In the genomic region with DNA sequence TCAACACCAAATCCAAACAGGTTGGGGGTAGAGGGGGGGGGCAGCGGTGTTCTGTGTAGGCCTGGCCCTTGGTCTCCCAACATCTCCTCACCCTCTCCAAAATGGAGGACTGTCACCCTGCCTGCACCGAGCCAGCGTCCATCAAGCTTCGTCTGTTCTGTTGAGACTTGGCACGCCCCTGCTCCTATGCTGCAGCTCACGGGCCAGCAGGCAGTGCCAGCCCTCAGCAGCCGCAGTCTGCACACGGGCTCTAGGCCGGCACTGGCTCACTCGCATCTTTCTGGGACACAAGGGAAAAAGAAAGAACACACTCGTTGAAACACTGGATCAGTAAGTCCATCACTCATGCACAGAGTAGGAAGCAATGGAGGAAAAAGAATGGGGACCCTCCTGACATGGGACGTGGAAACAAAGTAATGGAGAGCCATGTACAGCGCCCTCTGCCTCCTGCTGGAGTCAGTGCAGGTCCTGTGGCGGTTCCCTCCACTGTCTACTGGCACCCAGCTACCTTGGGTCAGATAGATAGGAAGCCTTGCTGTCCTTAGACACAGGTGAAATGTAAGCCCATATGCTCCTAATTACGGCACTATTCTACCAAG, we compare ENCODE assay signal across 13 mouse cellular contexts.
DNase-seq lines count a peak whose midpoint lies in the region; ATAC-seq lines count a peak whose summit lies in the region.
"Had no signal": no experiment of that assay in that cellular context is flagged by ENCODE, and none has a peak within 500 bp of the region (broad histone marks: within the 10 kb centered on the region; RNA-seq: fewer than 3 reads in every experiment).

No protein-coding gene starts in this region.

- WGBS in heart, embryonic 10.5 days: 81% methylated on average over 15 of the region's 15 CpGs
- WGBS in midbrain, embryonic 15.5 days: 75% methylated on average over 15 of the region's 15 CpGs
- WGBS in midbrain, embryonic 16.5 days: 85% methylated on average over 15 of the region's 15 CpGs

- peak; percentile 51; the same call in 1 of the 2 replicates for ATAC-seq in midbrain, embryonic 15.5 days (replicated peaks)
- no peak for ATAC-seq in midbrain, embryonic 16.5 days
- 0 out of 2 replicates have a peak, but pooled peaks have one; percentile 3 for ATAC-seq in neutrophil, adult 5-6 weeks (ENCODE audit: extremely low read depth, insufficient number of reproducible peaks, low FRiP score, poor library complexity, severe bottlenecking)
- ATAC-seq in erythroblast, adult 5-6 weeks (replicated peaks; ENCODE audit: low FRiP score, poor library complexity, severe bottlenecking): no peak

- 0 out of 2 replicates have a peak overlapping the region, but pooled peaks have one; percentile 8 for H3K27ac ChIP-seq in heart, embryonic 10.5 days
- H3K27ac ChIP-seq in midbrain, embryonic 15.5 days: no peak overlapping the region
- no peak overlapping the region for H3K27ac ChIP-seq in midbrain, embryonic 16.5 days (ENCODE audit: low read length)
- H3K27ac ChIP-seq: liver, embryonic 15.5 days; neural tube, embryonic 13.5 days had no signal

- peak; percentile 42 for DNase-seq in heart, embryonic 10.5 days (ENCODE audit: low spot score)
- no peak for DNase-seq in heart, postnatal 14 days
- DNase-seq in cerebellum, adult 9-10 months: peak; percentile 75
- no peak for DNase-seq in MN1 (ENCODE audit: low spot score)
- DNase-seq: adrenal gland, postnatal 25 days; heart, postnatal 10 days had no signal

- H3K4me3 ChIP-seq in heart, embryonic 10.5 days: no peak overlapping the region
- no peak overlapping the region for H3K4me3 ChIP-seq in midbrain, embryonic 15.5 days
- H3K4me3 ChIP-seq in midbrain, embryonic 16.5 days (ENCODE audit: low read depth, low read length): no peak overlapping the region
- H3K4me3 ChIP-seq: erythroblast, embryonic 14.5 days; liver, embryonic 15.5 days; neural tube, embryonic 13.5 days had no signal

- no peak overlapping the region for H3K9ac ChIP-seq in midbrain, embryonic 15.5 days
- H3K9ac ChIP-seq in midbrain, embryonic 16.5 days (ENCODE audit: low read depth, low read length): no peak overlapping the region
- H3K9ac ChIP-seq: liver, embryonic 15.5 days; neural tube, embryonic 13.5 days had no signal

- peaks cover 30% of the 10 kb centered on the region for H3K4me1 ChIP-seq in heart, embryonic 10.5 days
- H3K4me1 ChIP-seq in midbrain, embryonic 15.5 days: no peaks in the 10 kb centered on the region
- H3K4me1 ChIP-seq in midbrain, embryonic 16.5 days (ENCODE audit: control insufficient read depth, insufficient read depth, low read length): no peaks in the 10 kb centered on the region

- intact Hi-C loops in heart, postnatal 14 days (cut with DNase I): no loop called here

- H3K27me3 ChIP-seq in heart, embryonic 10.5 days (ENCODE audit: insufficient read depth, poor library complexity, severe bottlenecking): no peaks in the 10 kb centered on the region
- no peaks in the 10 kb centered on the region for H3K27me3 ChIP-seq in midbrain, embryonic 15.5 days (replicated peaks)
- no peaks in the 10 kb centered on the region for H3K27me3 ChIP-seq in midbrain, embryonic 16.5 days (ENCODE audit: control insufficient read depth, insufficient read depth, low read depth, low read length)
- H3K27me3 ChIP-seq: liver, embryonic 15.5 days; neural tube, embryonic 13.5 days had no signal

- no peak overlapping the region for H3K4me2 ChIP-seq in midbrain, embryonic 15.5 days
- H3K4me2 ChIP-seq in midbrain, embryonic 16.5 days (ENCODE audit: low read length): no peak overlapping the region
- H3K4me2 ChIP-seq: liver, embryonic 15.5 days; neural tube, embryonic 13.5 days had no signal

- no peaks in the 10 kb centered on the region for H3K36me3 ChIP-seq in heart, embryonic 10.5 days
- H3K36me3 ChIP-seq in midbrain, embryonic 15.5 days (replicated peaks): no peaks in the 10 kb centered on the region
- H3K36me3 ChIP-seq in midbrain, embryonic 16.5 days (ENCODE audit: control insufficient read depth, insufficient read depth, low read length): no peaks in the 10 kb centered on the region
- H3K36me3 ChIP-seq: liver, embryonic 15.5 days; neural tube, embryonic 13.5 days had no signal

- no peaks in the 10 kb centered on the region for H3K9me3 ChIP-seq in heart, embryonic 10.5 days
- H3K9me3 ChIP-seq in midbrain, embryonic 15.5 days: no peaks in the 10 kb centered on the region
- no peaks in the 10 kb centered on the region for H3K9me3 ChIP-seq in midbrain, embryonic 16.5 days (replicated peaks; ENCODE audit: control insufficient read depth, low read length, poor library complexity, severe bottlenecking)
- H3K9me3 ChIP-seq: liver, embryonic 15.5 days; neural tube, embryonic 13.5 days had no signal

Comparison
In these comparisons a context has a peak if more than half of its experiments do, and no peak if none do; other contexts are left out.
1. DNase-seq: peak in heart, embryonic 10.5 days (single experiment) and cerebellum, adult 9-10 months (single experiment); none in heart, postnatal 14 days (0 of 2) and MN1 (single experiment).
2. ATAC-seq: peak in midbrain, embryonic 15.5 days (single experiment) and neutrophil, adult 5-6 weeks (single experiment); none in midbrain, embryonic 16.5 days (single experiment) and erythroblast, adult 5-6 weeks (single experiment).